Mouse (Mus musculus): Measurements from ENCODE around the gene Dok5. TPM values are rescaled to one million over a fixed set of nuclear protein-coding genes. Genes with fewer than 3 reads are reported as not detected.

The Dok5 gene
- polyA plus RNA-seq, 1 experiment from 2014 or later: 0.95 TPM

DNA sequence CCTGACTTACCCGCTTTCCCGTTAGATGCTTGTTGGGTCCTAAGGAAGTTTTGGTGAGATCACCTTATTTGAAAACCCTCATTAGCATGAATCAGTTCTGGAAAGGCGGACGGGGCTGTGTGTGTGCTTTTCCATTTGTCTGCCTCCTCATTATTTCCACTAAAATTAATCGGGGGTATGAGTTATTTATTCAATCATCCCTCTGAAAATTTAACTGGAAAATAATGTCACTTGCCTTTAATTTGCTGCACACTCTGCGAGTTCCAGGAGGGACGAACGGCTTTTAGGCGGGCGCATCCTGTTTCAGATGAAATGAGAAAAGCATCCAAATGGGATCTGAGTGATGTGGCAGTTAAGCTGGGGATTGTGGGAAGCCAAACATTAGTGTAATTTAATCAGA is 113.9 kb downstream of the Dok5 start:
- WGBS: 84% methylated on average over 10 of the region's 10 CpGs
- no peak for ATAC-seq (ENCODE audit: insufficient number of reproducible peaks, low FRiP score, low TSS enrichment, low read depth)

GRCm38 (mm10) chr2:170850058-170850457 is 118.5 kb downstream of the Dok5 start:
- H3K27ac ChIP-seq (replicated peaks; ENCODE audit: low read depth, low read length): no peak overlapping the region
- no peaks in the 10 kb centered on the region for H3K9me3 ChIP-seq (ENCODE audit: control insufficient read depth, low read length)
- WGBS: 94% methylated on average over 4 of the region's 4 CpGs
- DNase-seq (ENCODE audit: low spot score) (no peak), ATAC-seq (ENCODE audit: insufficient number of reproducible peaks, low FRiP score, low TSS enrichment, low read depth) (no peak)
- H3K4me2 ChIP-seq (ENCODE audit: low read depth, severe bottlenecking): no peak overlapping the region
- no peaks in the 10 kb centered on the region for H3K36me3 ChIP-seq (ENCODE audit: control insufficient read depth, insufficient read depth, low read length)
- H3K27me3 ChIP-seq (ENCODE audit: control insufficient read depth, insufficient read depth, low read length): no peaks in the 10 kb centered on the region
- H3K4me3 ChIP-seq (ENCODE audit: low read depth, low read length): no peak overlapping the region
- H3K4me1 ChIP-seq (ENCODE audit: control insufficient read depth, insufficient read depth, low read length): no peaks in the 10 kb centered on the region
- no peak overlapping the region for H3K9ac ChIP-seq (ENCODE audit: low read length)

More for the DNA sequence above, 113.9 kb downstream of the Dok5 start:
- no peak for DNase-seq (ENCODE audit: low spot score)
- H3K27ac ChIP-seq (replicated peaks; ENCODE audit: low read depth, low read length): no peak overlapping the region
- H3K9me3 ChIP-seq (ENCODE audit: control insufficient read depth, low read length): no peaks in the 10 kb centered on the region
- no peaks in the 10 kb centered on the region for H3K36me3 ChIP-seq (ENCODE audit: control insufficient read depth, insufficient read depth, low read length)
- no peaks in the 10 kb centered on the region for H3K4me1 ChIP-seq (ENCODE audit: control insufficient read depth, insufficient read depth, low read length)
- no peak overlapping the region for H3K4me2 ChIP-seq (ENCODE audit: low read depth, severe bottlenecking)
- H3K27me3 ChIP-seq (ENCODE audit: control insufficient read depth, insufficient read depth, low read length): no peaks in the 10 kb centered on the region
- no peak overlapping the region for H3K4me3 ChIP-seq (ENCODE audit: low read depth, low read length)
- H3K9ac ChIP-seq (ENCODE audit: low read length): no peak overlapping the region

DNA sequence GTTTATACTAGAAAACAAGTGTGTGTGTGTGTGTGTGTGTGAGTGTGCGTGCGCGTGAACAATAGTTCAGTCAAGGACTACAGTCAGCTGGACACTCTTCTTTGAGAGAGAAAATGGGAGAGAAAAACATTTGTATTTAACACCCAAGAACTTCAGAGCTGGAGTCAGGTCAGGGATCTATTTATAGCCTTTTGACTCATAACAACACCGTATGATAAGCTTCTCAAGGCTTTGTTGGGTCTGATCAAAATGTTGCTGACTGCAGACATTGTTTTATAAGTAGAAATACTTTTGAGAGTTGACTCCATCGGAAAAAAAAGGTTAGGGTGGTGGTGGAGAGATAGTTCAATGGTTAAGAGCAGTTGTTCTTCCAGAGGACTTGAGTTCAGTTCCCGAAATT is 120.7 kb downstream of the Dok5 start:
- WGBS: 92% methylated on average over 6 of the region's 6 CpGs
- no peak overlapping the region for H3K9ac ChIP-seq (ENCODE audit: low read length)
- H3K4me1 ChIP-seq (ENCODE audit: control insufficient read depth, insufficient read depth, low read length): 0 out of 2 replicates have a peak, but pooled peaks cover 3% of the 10 kb centered on the region
- no peak for ATAC-seq (ENCODE audit: insufficient number of reproducible peaks, low FRiP score, low TSS enrichment, low read depth)
- no peak overlapping the region for H3K4me3 ChIP-seq (ENCODE audit: low read depth, low read length)
- DNase-seq (ENCODE audit: low spot score): no peak
- H3K27me3 ChIP-seq (ENCODE audit: control insufficient read depth, insufficient read depth, low read length): no peaks in the 10 kb centered on the region
- H3K4me2 ChIP-seq (ENCODE audit: low read depth, severe bottlenecking): no peak overlapping the region
- no peaks in the 10 kb centered on the region for H3K36me3 ChIP-seq (ENCODE audit: control insufficient read depth, insufficient read depth, low read length)
- no peak overlapping the region for H3K27ac ChIP-seq (replicated peaks; ENCODE audit: low read depth, low read length)
- H3K9me3 ChIP-seq (ENCODE audit: control insufficient read depth, low read length): no peaks in the 10 kb centered on the region

- 0 out of 2 replicates have a peak overlapping the region, but pooled peaks have one; percentile 5 for H3K27ac ChIP-seq (replicated peaks; ENCODE audit: low read depth, low read length)
These were observed 123.6 kb downstream of the Dok5 start for GRCm38 (mm10) chr2:170855210-170855609.

GRCm38 (mm10) chr2:170856085-170856484 is 124.5 kb downstream of the Dok5 start:
- H3K4me2 ChIP-seq (ENCODE audit: low read depth, severe bottlenecking): no peak overlapping the region
- DNase-seq (ENCODE audit: low spot score) (no peak), ATAC-seq (ENCODE audit: insufficient number of reproducible peaks, low FRiP score, low TSS enrichment, low read depth) (no peak)
- no peak overlapping the region; the same call in 1 of the 2 replicates for H3K9ac ChIP-seq (ENCODE audit: low read length)
- H3K36me3 ChIP-seq (ENCODE audit: control insufficient read depth, insufficient read depth, low read length): no peaks in the 10 kb centered on the region
- no peaks in the 10 kb centered on the region for H3K9me3 ChIP-seq (ENCODE audit: control insufficient read depth, low read length)
- WGBS: 63% methylated on average over 5 of the region's 5 CpGs
- H3K4me1 ChIP-seq (ENCODE audit: control insufficient read depth, insufficient read depth, low read length): 0 out of 2 replicates have a peak, but pooled peaks cover 3% of the 10 kb centered on the region
- H3K4me3 ChIP-seq (ENCODE audit: low read depth, low read length): no peak overlapping the region
- H3K27ac ChIP-seq (replicated peaks; ENCODE audit: low read depth, low read length): 0 out of 2 replicates have a peak overlapping the region, but pooled peaks have one; percentile 36
- no peaks in the 10 kb centered on the region for H3K27me3 ChIP-seq (ENCODE audit: control insufficient read depth, insufficient read depth, low read length)

More at GRCm38 (mm10) chr2:170855210-170855609, 123.6 kb downstream of the Dok5 start:
- Histone ChIP-seq H3K27me3 (ENCODE audit: control insufficient read depth, insufficient read depth, low read length) (no peaks in the 10 kb centered on the region), H3K4me1 (ENCODE audit: control insufficient read depth, insufficient read depth, low read length) (0 out of 2 replicates have a peak, but pooled peaks cover 3% of the 10 kb centered on the region), H3K36me3 (ENCODE audit: control insufficient read depth, insufficient read depth, low read length) (no peaks in the 10 kb centered on the region), H3K9ac (ENCODE audit: low read length) (no peak overlapping the region), H3K9me3 (ENCODE audit: control insufficient read depth, low read length) (no peaks in the 10 kb centered on the region), H3K4me3 (ENCODE audit: low read depth, low read length) (no peak overlapping the region), H3K4me2 (ENCODE audit: low read depth, severe bottlenecking) (no peak overlapping the region)
- ATAC-seq (ENCODE audit: insufficient number of reproducible peaks, low FRiP score, low TSS enrichment, low read depth) (no peak), DNase-seq (ENCODE audit: low spot score) (no peak)
- 61% methylated on average over 3 of the region's 3 CpGs for WGBS

- Histone ChIP-seq H3K9ac (ENCODE audit: low read length) (no peak overlapping the region), H3K36me3 (ENCODE audit: control insufficient read depth, insufficient read depth, low read length) (no peaks in the 10 kb centered on the region), H3K4me1 (ENCODE audit: control insufficient read depth, insufficient read depth, low read length) (0 out of 2 replicates have a peak, but pooled peaks cover 3% of the 10 kb centered on the region), H3K4me2 (ENCODE audit: low read depth, severe bottlenecking) (no peak overlapping the region), H3K4me3 (ENCODE audit: low read depth, low read length) (no peak overlapping the region), H3K27me3 (ENCODE audit: control insufficient read depth, insufficient read depth, low read length) (no peaks in the 10 kb centered on the region), H3K27ac (replicated peaks; ENCODE audit: low read depth, low read length) (no peak overlapping the region), H3K9me3 (ENCODE audit: control insufficient read depth, low read length) (no peaks in the 10 kb centered on the region)
- ATAC-seq (ENCODE audit: insufficient number of reproducible peaks, low FRiP score, low TSS enrichment, low read depth) (no peak), DNase-seq (ENCODE audit: low spot score) (no peak)
- WGBS: 76% methylated on average over 7 of the region's 7 CpGs
These were observed 125.9 kb downstream of the Dok5 start for GRCm38 (mm10) chr2:170857507-170857906.

- Histone ChIP-seq H3K4me3 (ENCODE audit: low read depth, low read length) (no peak overlapping the region), H3K4me2 (ENCODE audit: low read depth, severe bottlenecking) (no peak overlapping the region), H3K27ac (replicated peaks; ENCODE audit: low read depth, low read length) (no peak overlapping the region), H3K27me3 (ENCODE audit: control insufficient read depth, insufficient read depth, low read length) (no peaks in the 10 kb centered on the region), H3K9ac (ENCODE audit: low read length) (no peak overlapping the region), H3K9me3 (ENCODE audit: control insufficient read depth, low read length) (no peaks in the 10 kb centered on the region), H3K36me3 (ENCODE audit: control insufficient read depth, insufficient read depth, low read length) (no peaks in the 10 kb centered on the region), H3K4me1 (ENCODE audit: control insufficient read depth, insufficient read depth, low read length) (0 out of 2 replicates have a peak, but pooled peaks cover 3% of the 10 kb centered on the region)
- no peak for DNase-seq (ENCODE audit: low spot score)
- no peak for ATAC-seq (ENCODE audit: insufficient number of reproducible peaks, low FRiP score, low TSS enrichment, low read depth)
- WGBS: 39% methylated on average over 3 of the region's 3 CpGs
These were observed 127.0 kb downstream of the Dok5 start for GRCm38 (mm10) chr2:170858640-170859039.

- Histone ChIP-seq H3K4me1 (ENCODE audit: control insufficient read depth, insufficient read depth, low read length) (0 out of 2 replicates have a peak, but pooled peaks cover 3% of the 10 kb centered on the region), H3K36me3 (ENCODE audit: control insufficient read depth, insufficient read depth, low read length) (no peaks in the 10 kb centered on the region), H3K4me2 (ENCODE audit: low read depth, severe bottlenecking) (no peak overlapping the region), H3K27me3 (ENCODE audit: control insufficient read depth, insufficient read depth, low read length) (no peaks in the 10 kb centered on the region), H3K9ac (ENCODE audit: low read length) (no peak overlapping the region), H3K4me3 (ENCODE audit: low read depth, low read length) (no peak overlapping the region), H3K27ac (replicated peaks; ENCODE audit: low read depth, low read length) (no peak overlapping the region), H3K9me3 (ENCODE audit: control insufficient read depth, low read length) (no peaks in the 10 kb centered on the region)
- no peak for DNase-seq (ENCODE audit: low spot score)
- no peak for ATAC-seq (ENCODE audit: insufficient number of reproducible peaks, low FRiP score, low TSS enrichment, low read depth)
- WGBS: 64% methylated on average over 4 of the region's 4 CpGs
These were observed 129.0 kb downstream of the Dok5 start for GRCm38 (mm10) chr2:170860576-170860975.

DNA sequence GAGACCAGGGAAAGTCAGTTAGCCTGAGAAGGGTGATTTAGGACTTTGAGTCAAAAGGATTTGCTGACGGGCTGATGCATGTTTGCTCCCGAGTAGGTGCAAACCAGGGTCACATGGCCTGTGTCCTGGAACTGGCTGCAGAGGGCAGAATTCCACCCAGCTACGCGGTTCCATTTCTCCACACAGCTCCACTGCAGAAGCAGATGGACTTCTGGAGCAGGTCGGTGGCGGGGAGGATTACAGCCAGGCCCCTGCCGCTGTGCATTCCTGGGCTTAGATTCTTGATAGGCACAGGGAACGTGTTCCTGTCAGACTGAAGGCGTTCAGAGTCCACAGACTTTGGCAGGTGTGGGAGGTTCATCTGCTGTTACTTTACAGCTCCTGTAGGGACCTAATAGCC is 131.2 kb downstream of the Dok5 start:
- Histone ChIP-seq H3K4me1 (ENCODE audit: control insufficient read depth, insufficient read depth, low read length) (no peaks in the 10 kb centered on the region), H3K9me3 (ENCODE audit: control insufficient read depth, low read length) (no peaks in the 10 kb centered on the region), H3K9ac (ENCODE audit: low read length) (no peak overlapping the region), H3K27me3 (ENCODE audit: control insufficient read depth, insufficient read depth, low read length) (no peaks in the 10 kb centered on the region), H3K27ac (replicated peaks; ENCODE audit: low read depth, low read length) (no peak overlapping the region), H3K4me2 (ENCODE audit: low read depth, severe bottlenecking) (no peak overlapping the region), H3K4me3 (ENCODE audit: low read depth, low read length) (no peak overlapping the region), H3K36me3 (ENCODE audit: control insufficient read depth, insufficient read depth, low read length) (no peaks in the 10 kb centered on the region)
- DNase-seq (ENCODE audit: low spot score): no peak
- ATAC-seq (ENCODE audit: insufficient number of reproducible peaks, low FRiP score, low TSS enrichment, low read depth): no peak
- 67% methylated on average over 9 of the region's 9 CpGs for WGBS
